Mouse (Mus musculus) pancreas, adult 10 weeks (tissue): Measurements from ENCODE around the gene Mon2. TPM values are rescaled to one million over a fixed set of nuclear protein-coding genes. Genes with fewer than 3 reads are reported as not detected.

ENCODE experiments used
- polyA plus RNA-seq: library from polyadenylated mRNA; stranded (reverse); fragments of 350-450 nt; fragmentation: Illumina TruSeq; extraction: RNeasy Lipid Tissue Mini Kit (QIAGEN cat#74804); gene quantifications from one replicate; pipeline ENCODE4 v1.2.3, GENCODE M21; 2015; ENCODE audit warnings: low read depth, low replicate concordance; ENCODE audit not compliant: insufficient read depth

Mon2 gene
- polyA plus RNA-seq: 22.7 TPM

DNA sequence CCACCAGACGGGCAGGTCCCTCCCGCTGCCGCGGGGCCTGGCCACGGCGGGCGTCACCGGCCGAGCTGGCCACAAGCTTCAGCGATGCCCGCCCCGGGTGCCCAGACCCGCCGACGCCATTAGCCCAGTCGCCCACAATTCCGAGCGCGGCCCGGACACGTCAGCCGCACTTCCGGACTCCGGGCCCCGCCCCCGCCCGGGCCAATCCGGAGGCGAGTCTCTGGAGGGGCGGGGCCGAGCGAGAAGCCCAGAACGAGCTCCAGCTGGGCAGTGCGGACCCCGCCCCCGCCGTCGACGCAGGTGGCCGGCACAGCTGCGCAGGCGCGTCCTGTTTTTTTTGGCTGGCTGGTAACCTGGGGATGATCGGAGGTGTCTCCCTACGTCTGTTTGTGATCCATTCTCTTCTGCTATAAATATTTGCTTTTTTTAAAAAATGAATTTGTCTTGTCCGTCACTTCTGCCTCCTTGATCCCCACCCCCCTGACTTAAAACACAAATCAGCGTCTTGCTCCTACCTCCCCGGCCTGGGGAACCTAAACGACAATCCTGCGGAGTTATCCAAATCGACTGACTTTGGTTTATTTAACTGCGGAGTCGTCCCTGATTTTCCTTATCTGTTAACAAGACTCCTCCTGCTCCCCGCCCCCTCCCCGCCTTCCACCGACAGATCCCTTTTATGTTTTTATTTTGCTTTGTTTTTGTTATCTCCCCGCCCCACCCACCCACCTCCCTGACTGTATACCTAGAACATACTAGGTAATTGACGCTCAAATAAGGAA lies at the start of gene Mon2:
Gene Mon2 (minus strand): TSS at position 261 of the 779 bp plus-strand sequence.

Other genes with a start within 250 kb of the Mon2 start
- 12.0 TPM for gene Usp15, start 120.5 kb upstream of the Mon2 start, polyA plus RNA-seq
- not detected for gene Fam19a2, start 187.5 kb upstream of the Mon2 start, polyA plus RNA-seq